Mouse (Mus musculus) C2C12 (cell line): Measurements from ENCODE around the gene Relb.

ENCODE experiments used
- CEBPB ChIP-seq: IDR thresholded peaks from one replicate; pipeline ENCODE4 v1.6.1; 2011; ENCODE audit warnings: low read depth, mild to moderate bottlenecking, control low read depth, moderate library complexity
- CTCF ChIP-seq: IDR thresholded peaks from one replicate; pipeline ENCODE4 v1.5.1; 2011; ENCODE audit not compliant: control insufficient read depth, insufficient read depth, insufficient read length
- FOSL1 ChIP-seq: IDR thresholded peaks from one replicate; pipeline ENCODE4 v1.8.0; 2011; ENCODE audit warnings: mild to moderate bottlenecking, low read length; ENCODE audit not compliant: poor library complexity, insufficient read depth, severe bottlenecking
- MAX ChIP-seq: IDR thresholded peaks from one replicate; pipeline ENCODE4 v1.6.1; 2011; ENCODE audit warnings: mild to moderate bottlenecking, control low read depth

GRCm38 (mm10) chr7:19633197-19633596, 4.0 kb upstream of the Relb start:
- TF ChIP-seq FOSL1 (no peak), CTCF (no peak), CEBPB (no peak), MAX (no peak)
